Mouse (Mus musculus): ENCODE data around the gene Rnf214. TPM values are rescaled to one million over a fixed set of nuclear protein-coding genes. Genes with fewer than 3 reads are reported as not detected.

Gene Rnf214
- total and polyA plus RNA-seq, 3 experiments = 7.9 to 17.0 TPM; not detected in 1

DNA sequence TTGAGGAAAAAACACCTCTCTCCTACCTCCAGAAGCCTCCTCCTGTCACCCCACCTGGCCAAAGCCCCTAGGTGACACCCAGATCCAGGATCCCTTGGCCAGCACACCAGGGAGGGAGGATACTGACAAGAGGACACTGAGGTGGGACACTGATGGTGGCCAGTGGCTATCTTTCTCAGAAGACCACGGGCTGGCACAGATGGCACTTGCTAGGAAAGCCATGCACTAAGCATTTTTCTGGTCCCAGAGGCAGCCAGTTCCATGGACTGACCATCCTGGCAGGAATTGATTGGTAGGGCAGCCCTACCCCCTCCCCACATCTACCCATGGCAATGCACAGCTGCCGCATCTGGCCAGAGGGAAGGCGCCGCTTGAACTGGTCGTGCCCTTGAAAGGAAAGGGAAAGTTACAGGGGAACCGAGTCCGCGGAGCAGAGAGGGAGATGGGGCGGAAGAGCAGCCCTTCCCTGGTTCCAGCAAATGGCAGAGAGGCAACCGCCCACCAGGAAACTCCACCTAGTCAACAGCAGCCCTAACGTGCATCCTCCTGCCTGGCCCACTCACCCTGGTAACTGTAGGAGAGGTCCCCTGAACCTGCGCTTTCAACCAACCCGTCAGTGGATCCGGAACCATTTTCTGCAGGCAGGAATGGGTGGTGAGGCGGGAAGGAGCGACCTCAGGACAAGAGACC is 39.6 kb upstream of the Rnf214 start:
- Histone ChIP-seq H3K79me2 (ENCODE audit: control insufficient read depth, insufficient read depth, low read length, poor library complexity) (no peaks in the 10 kb centered on the region), H3K4me1 (ENCODE audit: control insufficient read depth in 1 of 2, insufficient read depth in 2 of 2, low read length in 2 of 2) (no peaks in the 10 kb centered on the region), H3K9me3 (replicated peaks; ENCODE audit: insufficient read depth, low read length) (no peaks in the 10 kb centered on the region), H3K27ac (ENCODE audit: control insufficient read depth, low read depth, low read length) (no peak overlapping the region), H3K4me3 (ENCODE audit: control insufficient read depth in 1 of 2, insufficient read depth in 1 of 2, low read depth in 2 of 2, low read length in 2 of 2) (no peak overlapping the region), H3K36me3 (ENCODE audit: control insufficient read depth in 1 of 2, insufficient read depth in 2 of 2, low read length in 2 of 2) (peaks cover 0 to 2% of the 10 kb centered on the region in 2 experiments; a peak in 2 of 4 replicates), H3K9ac (ENCODE audit: control insufficient read depth, low read depth, low read length, poor library complexity, severe bottlenecking) (no peak overlapping the region), H3K27me3 (ENCODE audit: control insufficient read depth in 1 of 2, insufficient read depth in 2 of 2, low read length in 2 of 2) (no peaks in the 10 kb centered on the region)
- TF ChIP-seq JUND (IDR thresholded peaks at IDR 0.05; ENCODE audit: low read depth, low read length) = no peak
- TF ChIP-seq GABPA (IDR thresholded peaks at IDR 0.05; ENCODE audit: low read depth, low read length) = no peak
- TF ChIP-seq NELFE (IDR thresholded peaks at IDR 0.05; ENCODE audit: low read depth, low read length) = no peak
- no peak for TF ChIP-seq MEF2A (IDR thresholded peaks at IDR 0.05; ENCODE audit: extremely low read depth, insufficient replicate concordance, low read depth, low read length, poor library complexity, severe bottlenecking)
- TF ChIP-seq SIN3A (IDR thresholded peaks at IDR 0.05; ENCODE audit: low read length) = no peak
- no peak for TF ChIP-seq USF2 (IDR thresholded peaks at IDR 0.05; ENCODE audit: borderline replicate concordance in 1 of 2, insufficient read depth in 1 of 2, low read depth in 1 of 2, low read length in 2 of 2)
- TF ChIP-seq GATA1 (IDR thresholded peaks at IDR 0.05; ENCODE audit: low read depth, low read length) = no peak
- no peak for TF ChIP-seq MAZ (IDR thresholded peaks at IDR 0.05; ENCODE audit: low read depth, low read length)
- TF ChIP-seq UBTF (IDR thresholded peaks at IDR 0.05; ENCODE audit: borderline replicate concordance, insufficient read depth, low read depth, low read length) = no peak
- no peak for TF ChIP-seq EP300 (IDR thresholded peaks at IDR 0.05; ENCODE audit: low read depth in 1 of 2, low read length in 2 of 2)
- no peak for TF ChIP-seq MAFK (IDR thresholded peaks at IDR 0.05; ENCODE audit: borderline replicate concordance, low read depth, low read length)
- no peak for DNase-seq (ENCODE audit: low read depth, low spot score)

DNA sequence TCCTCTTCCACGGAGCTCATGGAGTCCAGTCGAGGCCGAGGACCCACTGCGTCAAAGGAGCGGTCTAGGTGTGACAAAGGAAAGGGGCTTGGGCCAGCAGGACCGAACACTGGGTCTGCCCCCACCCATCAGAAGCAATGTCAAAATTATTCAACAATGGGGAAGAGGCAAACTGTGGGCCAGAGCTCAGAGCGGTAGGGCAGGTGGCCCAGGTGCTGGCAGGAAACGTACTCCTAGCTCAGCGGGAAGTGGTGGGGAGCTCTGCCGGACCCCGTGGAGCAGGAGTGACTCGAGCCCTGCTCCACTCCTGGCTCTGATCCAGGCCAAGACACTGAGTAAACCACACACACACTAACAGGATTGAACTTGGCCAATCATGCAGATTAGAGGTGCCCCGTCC is 39.0 kb upstream of the Rnf214 start:
- Histone ChIP-seq H3K79me2 (ENCODE audit: control insufficient read depth, insufficient read depth, low read length, poor library complexity) (no peaks in the 10 kb centered on the region), H3K36me3 (ENCODE audit: control insufficient read depth in 1 of 2, insufficient read depth in 2 of 2, low read length in 2 of 2) (peaks cover 0 to 2% of the 10 kb centered on the region in 2 experiments; a peak in 2 of 4 replicates), H3K9me3 (replicated peaks; ENCODE audit: insufficient read depth, low read length) (no peaks in the 10 kb centered on the region), H3K9ac (ENCODE audit: control insufficient read depth, low read depth, low read length, poor library complexity, severe bottlenecking) (no peak overlapping the region), H3K4me1 (ENCODE audit: control insufficient read depth in 1 of 2, insufficient read depth in 2 of 2, low read length in 2 of 2) (no peaks in the 10 kb centered on the region), H3K4me3 (ENCODE audit: control insufficient read depth in 1 of 2, insufficient read depth in 1 of 2, low read depth in 2 of 2, low read length in 2 of 2) (no peak overlapping the region), H3K27me3 (ENCODE audit: control insufficient read depth in 1 of 2, insufficient read depth in 2 of 2, low read length in 2 of 2) (no peaks in the 10 kb centered on the region), H3K27ac (ENCODE audit: control insufficient read depth, low read depth, low read length) (no peak overlapping the region)
- TF ChIP-seq ZMIZ1 (IDR thresholded peaks at IDR 0.05; ENCODE audit: low read depth, low read length) (no peak), CHD1 (IDR thresholded peaks at IDR 0.05; ENCODE audit: low read depth, low read length) (no peak), MAX (IDR thresholded peaks at IDR 0.05; ENCODE audit: low read length) (no peak), NELFE (IDR thresholded peaks at IDR 0.05; ENCODE audit: low read depth, low read length) (no peak), POLR2AphosphoS2 (IDR thresholded peaks at IDR 0.05; ENCODE audit: low read length) (no peak), EP300 (IDR thresholded peaks at IDR 0.05; ENCODE audit: low read depth in 1 of 2, low read length in 2 of 2) (no peak), RCOR1 (IDR thresholded peaks at IDR 0.05; ENCODE audit: low read depth, low read length) (no peak), MXI1 (IDR thresholded peaks at IDR 0.05; ENCODE audit: low read depth, low read length) (no peak), RAD21 (IDR thresholded peaks at IDR 0.05; ENCODE audit: low read depth, low read length) (no peak), E2F4 (IDR thresholded peaks at IDR 0.05; ENCODE audit: borderline replicate concordance, low read depth, low read length) (no peak), POLR2AphosphoS5 (IDR thresholded peaks at IDR 0.05; ENCODE audit: borderline replicate concordance, low read depth, low read length) (no peak), SMC3 (IDR thresholded peaks at IDR 0.05; ENCODE audit: low read depth, low read length) (no peak), TBP (IDR thresholded peaks at IDR 0.05; ENCODE audit: low read depth, low read length) (no peak), UBTF (IDR thresholded peaks at IDR 0.05; ENCODE audit: borderline replicate concordance, insufficient read depth, low read depth, low read length) (no peak), NRF1 (IDR thresholded peaks at IDR 0.05; ENCODE audit: insufficient read depth, low read depth, low read length, poor library complexity, severe bottlenecking) (no peak), GATA1 (IDR thresholded peaks at IDR 0.05; ENCODE audit: low read depth, low read length) (no peak), HCFC1 (IDR thresholded peaks at IDR 0.05; ENCODE audit: low read depth, low read length) (no peak), USF1 (IDR thresholded peaks at IDR 0.05; ENCODE audit: low read depth, low read length) (no peak), JUND (IDR thresholded peaks at IDR 0.05; ENCODE audit: low read depth, low read length) (no peak), MEF2A (IDR thresholded peaks at IDR 0.05; ENCODE audit: extremely low read depth, insufficient replicate concordance, low read depth, low read length, poor library complexity, severe bottlenecking) (no peak)
- DNase-seq (ENCODE audit: low read depth, low spot score) = no peak
